Mouse (Mus musculus): ENCODE measurements around the gene Klrb1c. TPM values are rescaled to one million over a fixed set of nuclear protein-coding genes. Genes with fewer than 3 reads are reported as not detected.
"Not testable (repeated sequence)": the region's sequence is repeated elsewhere in the genome, so short reads cannot be mapped to it uniquely, and the experiment has no call there.

Klrb1c gene
- polyA plus RNA-seq, 1 experiment from 2014 or later, result not detected

DNA sequence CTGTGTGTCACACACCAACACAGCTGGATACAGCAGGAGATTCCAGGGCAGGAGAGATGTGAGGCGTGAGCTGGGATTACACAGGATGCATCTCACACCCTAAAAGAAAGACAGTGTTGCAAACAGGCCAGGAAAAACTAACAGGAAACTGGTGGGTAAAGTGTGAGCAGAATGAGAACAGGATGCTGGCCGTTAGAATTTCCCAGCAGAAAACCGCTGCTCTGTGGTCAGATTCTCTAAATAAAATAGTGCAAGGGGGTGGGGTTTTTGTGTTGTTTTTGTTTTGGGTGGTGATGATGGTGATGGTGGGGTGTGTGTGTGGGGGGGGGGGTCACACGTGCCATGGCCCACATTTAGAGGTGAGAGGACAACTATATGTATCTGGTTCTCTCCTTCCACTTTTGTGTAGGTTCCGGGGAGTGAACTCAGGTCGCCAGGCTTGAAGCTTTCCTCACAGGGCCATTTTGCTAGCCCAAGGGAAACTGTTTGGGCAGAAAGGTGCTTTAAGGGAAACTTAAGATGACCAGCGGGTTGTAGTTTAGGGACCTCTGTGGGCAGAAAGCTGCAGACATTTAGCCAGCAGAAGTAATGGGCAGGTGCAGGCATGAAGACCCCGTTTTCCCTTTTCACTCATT lies 7.4 kb upstream of the Klrb1c start:
- H3K9me3 ChIP-seq, result no peaks in the 10 kb centered on the region
- H3K4me1 ChIP-seq, result no peaks in the 10 kb centered on the region
- H3K27me3 ChIP-seq, result no peaks in the 10 kb centered on the region
- H3K9ac ChIP-seq, result no peak overlapping the region
- ATAC-seq (ENCODE audit: insufficient number of reproducible peaks, insufficient read depth, low FRiP score, low TSS enrichment), result no peak
- H3K4me3 ChIP-seq, result no peak overlapping the region
- H3K27ac ChIP-seq, result no peak overlapping the region
- no peak overlapping the region for H3K4me2 ChIP-seq (replicated peaks)
- H3K36me3 ChIP-seq, result no peaks in the 10 kb centered on the region
- 68% methylated on average over 8 of the region's 8 CpGs for WGBS

- H3K27ac ChIP-seq, result no peak overlapping the region
- H3K9me3 ChIP-seq, result no peaks in the 10 kb centered on the region
- 42% methylated on average over 6 of the region's 6 CpGs for WGBS
- H3K4me2 ChIP-seq (replicated peaks), result no peak overlapping the region
- no peak overlapping the region for H3K9ac ChIP-seq
- no peaks in the 10 kb centered on the region for H3K4me1 ChIP-seq
- no peak for ATAC-seq (ENCODE audit: insufficient number of reproducible peaks, insufficient read depth, low FRiP score, low TSS enrichment)
- no peaks in the 10 kb centered on the region for H3K27me3 ChIP-seq
- no peak overlapping the region for H3K4me3 ChIP-seq
- H3K36me3 ChIP-seq, result no peaks in the 10 kb centered on the region
Observed at GRCm38 (mm10) chr6:128793734-128794133, 4.7 kb upstream of the Klrb1c start.

- not testable (repeated sequence) for H3K36me3 ChIP-seq; H3K9ac ChIP-seq; ATAC-seq (ENCODE audit: insufficient number of reproducible peaks, insufficient read depth, low FRiP score, low TSS enrichment); H3K4me3 ChIP-seq; H3K4me1 ChIP-seq; H3K4me2 ChIP-seq (replicated peaks); H3K27ac ChIP-seq; H3K27me3 ChIP-seq; H3K9me3 ChIP-seq
- WGBS, result 86% methylated on average over 4 of the region's 4 CpGs
Observed at GRCm38 (mm10) chr6:128790491-128790994, 1.5 kb upstream of the Klrb1c start.

GRCm38 (mm10) chr6:128788517-128788916 lies 498 bp downstream of the Klrb1c start:
- Histone ChIP-seq H3K9me3 (no peaks in the 10 kb centered on the region), H3K36me3 (no peaks in the 10 kb centered on the region), H3K4me3 (no peak overlapping the region), H3K4me1 (no peaks in the 10 kb centered on the region), H3K27me3 (no peaks in the 10 kb centered on the region), H3K4me2 (replicated peaks) (no peak overlapping the region), H3K27ac (no peak overlapping the region), H3K9ac (no peak overlapping the region)
- no peak for ATAC-seq (ENCODE audit: insufficient number of reproducible peaks, insufficient read depth, low FRiP score, low TSS enrichment)
- 95% methylated on average over 1 of the region's 1 CpGs for WGBS

GRCm38 (mm10) chr6:128786396-128786795 lies 2.6 kb downstream of the Klrb1c start:
- H3K9me3 ChIP-seq; ATAC-seq (ENCODE audit: insufficient number of reproducible peaks, insufficient read depth, low FRiP score, low TSS enrichment); H3K27me3 ChIP-seq; H3K4me3 ChIP-seq; H3K27ac ChIP-seq; H3K4me1 ChIP-seq; H3K4me2 ChIP-seq (replicated peaks); H3K9ac ChIP-seq; H3K36me3 ChIP-seq: not testable (repeated sequence)
- 78% methylated on average over 1 of the region's 1 CpGs for WGBS

DNA sequence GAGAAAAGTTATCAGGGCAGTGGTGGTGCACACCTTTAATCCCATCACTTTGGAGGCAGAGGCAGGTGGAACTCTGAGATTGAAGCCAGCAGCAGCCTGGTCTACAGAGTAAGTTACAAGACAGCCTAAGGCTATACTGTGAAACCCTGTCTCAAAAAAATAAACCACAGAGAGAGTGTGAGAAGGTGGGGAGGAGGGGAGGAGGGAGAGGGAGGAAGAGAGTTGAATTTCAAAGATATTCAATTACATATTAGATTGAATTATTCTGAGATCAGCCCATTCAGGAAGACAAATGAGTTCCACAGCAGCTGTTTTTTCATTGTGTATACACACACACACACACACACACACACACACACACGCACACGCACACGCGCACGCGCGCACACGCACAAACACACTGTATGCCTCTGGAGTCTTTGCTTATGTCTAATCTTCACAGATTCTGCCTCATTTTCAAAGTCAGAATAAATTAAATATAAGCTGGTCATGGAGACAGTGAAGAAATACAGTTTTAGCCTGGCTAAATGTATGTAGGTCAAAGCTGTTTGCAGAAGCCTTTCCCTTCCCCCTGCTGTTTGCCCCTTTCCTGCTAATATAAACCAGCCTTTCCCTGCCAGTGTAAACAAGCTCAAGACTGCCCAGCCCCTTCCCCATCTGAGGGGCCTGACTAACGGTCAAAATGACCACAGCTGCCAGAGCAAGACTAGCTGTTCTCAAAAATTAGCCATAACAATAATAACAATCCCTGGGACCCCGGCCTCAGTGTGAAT lies 19.3 kb downstream of the Klrb1c start:
- peak overlapping the region; percentile 26; the same call in 1 of the 2 replicates for H3K27ac ChIP-seq
- no peak overlapping the region for H3K9ac ChIP-seq
- 0 out of 2 replicates have a peak, but pooled peaks cover 8% of the 10 kb centered on the region for H3K4me1 ChIP-seq
- H3K4me2 ChIP-seq (replicated peaks), result no peak overlapping the region
- no peaks in the 10 kb centered on the region for H3K36me3 ChIP-seq
- no peak for ATAC-seq (ENCODE audit: insufficient number of reproducible peaks, insufficient read depth, low FRiP score, low TSS enrichment)
- H3K4me3 ChIP-seq, result no peak overlapping the region
- H3K9me3 ChIP-seq, result no peaks in the 10 kb centered on the region
- no peaks in the 10 kb centered on the region for H3K27me3 ChIP-seq
- 66% methylated on average over 10 of the region's 10 CpGs for WGBS

- no peak overlapping the region for H3K4me2 ChIP-seq (replicated peaks)
- no peak overlapping the region for H3K4me3 ChIP-seq
- no peak for ATAC-seq (ENCODE audit: insufficient number of reproducible peaks, insufficient read depth, low FRiP score, low TSS enrichment)
- H3K36me3 ChIP-seq, result no peaks in the 10 kb centered on the region
- no peak overlapping the region for H3K9ac ChIP-seq
- H3K4me1 ChIP-seq, result 0 out of 2 replicates have a peak, but pooled peaks cover 8% of the 10 kb centered on the region
- no peak overlapping the region for H3K27ac ChIP-seq
- no peaks in the 10 kb centered on the region for H3K9me3 ChIP-seq
- 72% methylated on average over 4 of the region's 4 CpGs for WGBS
- H3K27me3 ChIP-seq, result no peaks in the 10 kb centered on the region
Observed at GRCm38 (mm10) chr6:128768047-128768446, 21.0 kb downstream of the Klrb1c start.

DNA sequence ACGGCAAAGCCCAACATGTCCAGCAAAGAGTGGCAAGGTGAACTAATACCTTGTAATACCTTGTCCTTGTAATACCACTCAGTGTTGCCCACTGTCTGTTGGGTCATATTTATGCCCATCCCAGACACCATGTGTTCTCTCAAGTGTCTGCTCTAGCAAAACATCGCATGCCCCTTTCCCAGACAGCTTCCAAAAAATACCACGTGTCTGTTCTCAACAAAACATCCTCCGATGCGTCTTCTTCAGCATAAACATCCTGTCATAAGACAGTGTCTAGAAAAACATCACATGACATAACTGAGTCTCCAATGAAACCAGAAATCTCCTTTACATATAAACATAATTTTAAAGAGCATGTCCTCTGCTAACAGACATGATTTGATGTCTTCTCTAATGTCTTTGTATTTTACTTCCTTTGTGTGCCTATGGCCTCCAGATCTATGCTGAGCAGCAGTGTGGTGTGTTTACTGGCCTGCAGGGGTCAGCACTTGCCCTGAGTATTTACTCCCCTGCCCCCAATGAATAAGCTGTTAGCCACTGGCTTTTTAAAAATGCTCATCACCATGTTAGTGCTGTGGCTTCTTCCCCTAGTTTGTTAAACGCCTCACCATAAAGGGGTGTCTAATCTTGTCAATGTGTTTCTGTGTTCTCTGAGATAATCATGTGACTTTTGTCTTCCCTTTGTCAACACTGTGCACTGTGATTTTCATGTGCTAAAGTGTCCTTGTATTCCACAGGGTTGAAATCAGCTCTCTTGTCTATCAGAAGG lies 22.3 kb downstream of the Klrb1c start:
- not testable (repeated sequence) for H3K9ac ChIP-seq; H3K9me3 ChIP-seq; H3K4me3 ChIP-seq; H3K27me3 ChIP-seq; H3K4me1 ChIP-seq; H3K36me3 ChIP-seq; H3K4me2 ChIP-seq (replicated peaks); ATAC-seq (ENCODE audit: insufficient number of reproducible peaks, insufficient read depth, low FRiP score, low TSS enrichment); H3K27ac ChIP-seq
- WGBS, result 64% methylated on average over 6 of the region's 6 CpGs

- H3K36me3 ChIP-seq, result no peaks in the 10 kb centered on the region
- no peak overlapping the region for H3K9ac ChIP-seq
- H3K4me2 ChIP-seq (replicated peaks), result no peak overlapping the region
- H3K27ac ChIP-seq, result no peak overlapping the region
- H3K4me3 ChIP-seq, result no peak overlapping the region
- no peaks in the 10 kb centered on the region for H3K9me3 ChIP-seq
- WGBS, result 69% methylated on average over 1 of the region's 1 CpGs
- no peaks in the 10 kb centered on the region for H3K27me3 ChIP-seq
- no peak for ATAC-seq (ENCODE audit: insufficient number of reproducible peaks, insufficient read depth, low FRiP score, low TSS enrichment)
- 0 out of 2 replicates have a peak, but pooled peaks cover 7% of the 10 kb centered on the region for H3K4me1 ChIP-seq
Observed at GRCm38 (mm10) chr6:128765211-128765610, 23.8 kb downstream of the Klrb1c start.

DNA sequence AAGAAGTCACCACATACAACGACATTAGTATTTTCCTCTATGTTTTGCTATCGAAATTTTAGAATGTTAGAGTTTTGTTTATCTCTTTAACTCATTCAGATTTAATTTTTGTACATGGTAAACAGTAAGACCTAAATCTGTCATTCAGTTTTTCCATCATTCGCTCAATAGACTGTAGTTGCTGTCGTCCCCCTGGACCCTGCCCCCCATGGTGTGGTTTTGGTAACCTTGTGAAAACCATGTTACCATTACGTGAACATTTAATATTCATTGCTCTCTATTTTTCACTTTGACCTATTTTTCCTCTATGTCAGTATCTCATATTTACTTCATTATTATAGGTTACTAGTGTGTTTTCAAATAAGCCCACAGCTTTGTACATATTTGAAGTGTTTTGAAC lies 24.4 kb downstream of the Klrb1c start:
- Histone ChIP-seq H3K9ac (no peak overlapping the region), H3K4me3 (peak overlapping the region; percentile 44), H3K27ac (no peak overlapping the region), H3K27me3 (no peaks in the 10 kb centered on the region), H3K9me3 (no peaks in the 10 kb centered on the region), H3K36me3 (no peaks in the 10 kb centered on the region), H3K4me1 (0 out of 2 replicates have a peak, but pooled peaks cover under 1% of the 10 kb centered on the region), H3K4me2 (replicated peaks) (peak overlapping the region; percentile 42)
- no peak for ATAC-seq (ENCODE audit: insufficient number of reproducible peaks, insufficient read depth, low FRiP score, low TSS enrichment)
- 18% methylated on average over 5 of the region's 5 CpGs for WGBS

- H3K9me3 ChIP-seq, result no peaks in the 10 kb centered on the region
- H3K9ac ChIP-seq, result peak overlapping the region; percentile 65
- 2% methylated on average over 30 of the region's 30 CpGs for WGBS
- H3K36me3 ChIP-seq, result no peaks in the 10 kb centered on the region
- H3K27me3 ChIP-seq, result no peaks in the 10 kb centered on the region
- peak; percentile 92 for ATAC-seq (ENCODE audit: insufficient number of reproducible peaks, insufficient read depth, low FRiP score, low TSS enrichment)
- H3K27ac ChIP-seq, result peak overlapping the region; percentile 67
- no peaks in the 10 kb centered on the region for H3K4me1 ChIP-seq
- peak overlapping the region; percentile 59 for H3K4me2 ChIP-seq (replicated peaks)
- peak overlapping the region; percentile 44 for H3K4me3 ChIP-seq
Observed at GRCm38 (mm10) chr6:128763736-128764523, 25.1 kb downstream of the Klrb1c start.

Measured in embryonic facial prominence, embryonic 12.5 days (tissue).